9 mouse cellular contexts compared by ENCODE assay signal in the genomic region with DNA sequence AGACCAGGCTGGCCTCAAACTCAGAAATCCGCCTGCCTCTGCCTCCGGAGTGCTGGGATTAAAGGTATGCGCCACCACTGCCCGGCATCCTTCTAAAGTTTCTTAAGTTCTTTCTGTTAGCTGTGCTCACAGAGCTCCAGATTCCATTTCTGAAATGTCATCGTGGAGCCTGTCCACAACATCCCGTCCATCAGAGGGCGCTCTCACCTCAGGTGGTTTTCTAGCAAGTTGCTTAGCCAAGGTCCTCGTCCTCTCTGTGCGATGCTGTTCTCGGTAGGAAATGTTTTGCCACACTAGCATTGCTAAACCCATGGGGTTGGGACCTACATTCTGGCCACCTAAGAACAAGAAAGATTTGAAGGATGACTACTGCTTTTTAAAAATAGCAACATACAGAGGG.
DNase-seq lines count a peak whose midpoint lies in the region; ATAC-seq and TF ChIP-seq lines count a peak whose summit lies in the region.
"Had no signal": no experiment of that assay in that cellular context is flagged by ENCODE, and none has a peak within 500 bp of the region (broad histone marks: within the 10 kb centered on the region; RNA-seq: fewer than 3 reads in every experiment).

No protein-coding gene starts in this region.

- H3K36me3 ChIP-seq in thymus, adult 2 months (ENCODE audit: control insufficient read depth, insufficient read depth, low read length) = no peaks in the 10 kb centered on the region

- peak; percentile 18 for DNase-seq in ovary, adult 18-20 months (ENCODE audit: low spot score)
- no peak for DNase-seq in ovary, postnatal 10 days (ENCODE audit: low spot score)
- peak; percentile 73 to 77 for DNase-seq in adrenal gland, adult 18-20 months (ENCODE audit: low spot score in 2 of 2)
- DNase-seq in gastrocnemius, postnatal 10 days = peak; percentile 68
- DNase-seq in layer of hippocampus, postnatal 10 days (ENCODE audit: low spot score in 2 of 2) = peak; percentile 49 to 58
- peak; percentile 12 to 61 for DNase-seq in natural killer cell, adult 2 months (ENCODE audit: low spot score in 2 of 2)
- DNase-seq in thymus, adult 2 months = peak; percentile 74

- no peak overlapping the region for H3K4me3 ChIP-seq in thymus, adult 2 months (ENCODE audit: control insufficient read depth, insufficient read depth, low read length)
- H3K4me3 ChIP-seq: myocyte had no signal

- TF ChIP-seq POLR2A in thymus, adult 2 months (IDR thresholded peaks at IDR 0.05; ENCODE audit: control insufficient read depth, extremely low read depth, insufficient read depth, low read length, poor library complexity) = no peak

- no peak for ATAC-seq in megakaryocyte, adult 5-6 weeks (ENCODE audit: poor library complexity, severe bottlenecking)

- no peak overlapping the region for H3K27ac ChIP-seq in thymus, adult 2 months (ENCODE audit: control insufficient read depth, insufficient read depth, low read length)

- TF ChIP-seq CTCF in thymus, adult 2 months (IDR thresholded peaks at IDR 0.05; ENCODE audit: borderline replicate concordance, control insufficient read depth, extremely low read depth, insufficient read depth, low read length, poor library complexity) = peak; percentile 43; the same call in 1 of the 2 replicates

- H3K27me3 ChIP-seq in thymus, adult 2 months (ENCODE audit: control insufficient read depth, insufficient read depth, low read length) = no peaks in the 10 kb centered on the region

- 62% methylated on average over 10 of the region's 10 CpGs for WGBS in thymus, adult 2 months

- no peaks in the 10 kb centered on the region for H3K4me1 ChIP-seq in thymus, adult 2 months (replicated peaks; ENCODE audit: control insufficient read depth, insufficient read depth, low read length)
